Mouse (Mus musculus) kidney, adult 9 months (tissue): ENCODE results near the gene Cd4.

Experiments
- DNase-seq: peaks from one replicate; pipeline ENCODE4 v3.0.0; 2022

Gene Cd4

GRCm38 (mm10) chr6:124883351-124883750 is 4.7 kb downstream of the Cd4 start:
- peak; percentile 27 for DNase-seq

- peak; percentile 40 for DNase-seq
These were observed 6.2 kb downstream of the Cd4 start for GRCm38 (mm10) chr6:124881821-124882220.

- no peak for DNase-seq
These were observed 8.6 kb downstream of the Cd4 start for GRCm38 (mm10) chr6:124879390-124879789.

- no peak for DNase-seq
These were observed 13.7 kb downstream of the Cd4 start for GRCm38 (mm10) chr6:124874348-124874747.

GRCm38 (mm10) chr6:124866560-124866959 is 21.5 kb downstream of the Cd4 start:
- DNase-seq = no peak

GRCm38 (mm10) chr6:124865766-124866362 is 22.2 kb downstream of the Cd4 start:
- no peak for DNase-seq

GRCm38 (mm10) chr6:124863658-124864298 is 24.2 kb downstream of the Cd4 start, which contains the start of gene Gpr162:
Gene Gpr162 (minus strand): TSS chr6:124863983.
- no peak for DNase-seq

GRCm38 (mm10) chr6:124863125-124863657 is 24.8 kb downstream of the Cd4 start:
- DNase-seq = no peak

- DNase-seq = no peak
These were observed 25.5 kb downstream of the Cd4 start for GRCm38 (mm10) chr6:124862406-124863124.

GRCm38 (mm10) chr6:124861802-124862201 is 26.2 kb downstream of the Cd4 start:
- DNase-seq = no peak

GRCm38 (mm10) chr6:124861266-124861665 is 26.8 kb downstream of the Cd4 start:
- no peak for DNase-seq

GRCm38 (mm10) chr6:124860511-124860910 is 27.5 kb downstream of the Cd4 start:
- DNase-seq = no peak

- peak; percentile 89 for DNase-seq
These were observed 28.3 kb downstream of the Cd4 start for GRCm38 (mm10) chr6:124859725-124860124.

GRCm38 (mm10) chr6:124858561-124859318 is 29.3 kb downstream of the Cd4 start:
- DNase-seq = no peak

GRCm38 (mm10) chr6:124857840-124858530 is 30.0 kb downstream of the Cd4 start:
- no peak for DNase-seq

GRCm38 (mm10) chr6:124856916-124857839 is 30.8 kb downstream of the Cd4 start, which contains the start of gene P3h3:
Gene P3h3 (minus strand): TSS chr6:124857752.
- DNase-seq = peak; percentile 78

GRCm38 (mm10) chr6:124856321-124856720 is 31.7 kb downstream of the Cd4 start:
- no peak for DNase-seq

- no peak for DNase-seq
These were observed 33.4 kb downstream of the Cd4 start for GRCm38 (mm10) chr6:124854647-124855046.

GRCm38 (mm10) chr6:124850535-124850934 is 37.5 kb downstream of the Cd4 start:
- DNase-seq = no peak

GRCm38 (mm10) chr6:124847305-124847704 is 40.7 kb downstream of the Cd4 start:
- peak; percentile 93 for DNase-seq
